Mouse (Mus musculus) CH12.LX (cell line): ENCODE results near the gene Ddx23. TPM values are rescaled to one million over a fixed set of nuclear protein-coding genes. Genes with fewer than 3 reads are reported as not detected.

Source experiments
- DNase-seq: peaks from one replicate; pipeline ENCODE4 v3.0.0-alpha.2; 2013; ENCODE audit errors: extremely low read depth
- H3K27ac ChIP-seq: 2 replicates; pipeline ENCODE4 v1.5.1; 2012; ENCODE audit warnings: low read depth, mild to moderate bottlenecking, control low read depth, moderate library complexity; ENCODE audit not compliant: insufficient read depth
- H3K27me3 ChIP-seq: replicated peaks from 2 replicates; pipeline ENCODE3; 2012; ENCODE audit warnings: inconsistent platforms
- H3K36me3 ChIP-seq, 2 experiments: replicated peaks in 1 of 2; 2 replicates each; pipeline versions ENCODE3 to v1.6.1; 2012; ENCODE audit warnings: inconsistent platforms in 1 of 2, low read length in 1 of 2, mild to moderate bottlenecking in 1 of 2, mixed read lengths in 1 of 2, moderate library complexity in 1 of 2; ENCODE audit not compliant: control insufficient read depth in 1 of 2, insufficient read depth in 1 of 2
- H3K4me1 ChIP-seq, 2 experiments: 2 replicates each; pipeline ENCODE4 v1.6.1; 2012; ENCODE audit warnings: inconsistent platforms in 1 of 2, moderate library complexity in 1 of 2; ENCODE audit not compliant: insufficient read depth in 2 of 2, control insufficient read depth in 1 of 2
- H3K4me2 ChIP-seq: 2 replicates; pipeline ENCODE4 v1.6.1; 2012; ENCODE audit warnings: low read depth, mild to moderate bottlenecking, control low read depth; ENCODE audit not compliant: poor library complexity, insufficient read depth, severe bottlenecking
- H3K4me3 ChIP-seq, 3 experiments: fragments of 150-350 bp in 1 of 3; sonication (generic) in 1 of 3; replicated peaks in 1 of 3; 2 replicates each; pipeline versions ENCODE3 to v1.5.1; 2011 to 2012; ENCODE audit warnings: low read depth in 2 of 3, low read length in 2 of 3, mild to moderate bottlenecking in 2 of 3, moderate library complexity in 2 of 3, control low read depth in 1 of 3, improper control_type of control experiment in 1 of 3, inconsistent platforms in 1 of 3, mixed read lengths in 1 of 3; ENCODE audit not compliant: poor library complexity in 1 of 3
- H3K79me2 ChIP-seq: replicated peaks from 2 replicates; pipeline ENCODE4 v1.6.1; 2012; ENCODE audit warnings: mild to moderate bottlenecking, moderate library complexity; ENCODE audit not compliant: control insufficient read depth, poor library complexity, insufficient read depth, severe bottlenecking; ENCODE audit errors: extremely low read depth
- H3K9ac ChIP-seq: 2 replicates; pipeline ENCODE4 v1.6.1; 2012; ENCODE audit warnings: low read depth, mild to moderate bottlenecking, control low read depth, moderate library complexity; ENCODE audit not compliant: insufficient read depth
- H3K9me3 ChIP-seq: replicated peaks from 2 replicates; pipeline ENCODE3; 2012; ENCODE audit warnings: low read length, inconsistent platforms, mixed read lengths
- BHLHE40 ChIP-seq: IDR thresholded peaks from 2 replicates; pipeline ENCODE4 v1.6.1; 2011; ENCODE audit warnings: mild to moderate bottlenecking, low read depth, low read length, improper control_type of control experiment
- CHD2 ChIP-seq: IDR thresholded peaks from 2 replicates; pipeline ENCODE4 v1.6.1; 2011; ENCODE audit warnings: low read length, improper control_type of control experiment
- E2F4 ChIP-seq: IDR thresholded peaks from 2 replicates; pipeline ENCODE4 v1.6.1; 2011; ENCODE audit warnings: low read depth, low read length, improper control_type of control experiment; ENCODE audit not compliant: insufficient replicate concordance
- ELF1 ChIP-seq: IDR thresholded peaks from 2 replicates; pipeline ENCODE4 v1.6.1; 2014; ENCODE audit warnings: low read depth, mild to moderate bottlenecking, inconsistent platforms, low read length, improper control_type of control experiment
- EP300 ChIP-seq: IDR thresholded peaks from 2 replicates; pipeline ENCODE4 v1.6.1; 2011; ENCODE audit warnings: low read length, improper control_type of control experiment
- ETS1 ChIP-seq: conservative IDR thresholded peaks from 2 replicates; pipeline ENCODE4 v1.6.1; 2012; ENCODE audit warnings: low read depth, mild to moderate bottlenecking, inconsistent platforms, low read length, improper control_type of control experiment, moderate library complexity
- GABPA ChIP-seq: IDR thresholded peaks from 2 replicates; pipeline ENCODE4 v1.6.1; 2012; ENCODE audit warnings: low read depth, low read length, improper control_type of control experiment, inconsistent platforms; ENCODE audit not compliant: insufficient replicate concordance
- HCFC1 ChIP-seq: IDR thresholded peaks from 2 replicates; pipeline ENCODE4 v1.6.1; 2012; ENCODE audit warnings: low read depth, mild to moderate bottlenecking, inconsistent platforms, low read length, improper control_type of control experiment
- IRF4 ChIP-seq: IDR thresholded peaks from 2 replicates; pipeline ENCODE4 v1.6.1; 2014; ENCODE audit warnings: low read depth, mild to moderate bottlenecking, inconsistent platforms, low read length, improper control_type of control experiment
- JUN ChIP-seq: IDR thresholded peaks from 2 replicates; pipeline ENCODE4 v1.6.1; 2011; ENCODE audit warnings: low read depth, mild to moderate bottlenecking, low read length, improper control_type of control experiment, moderate library complexity; ENCODE audit not compliant: insufficient read depth
- JUND ChIP-seq: conservative IDR thresholded peaks from 2 replicates; pipeline ENCODE4 v1.6.1; 2011; ENCODE audit warnings: low read depth, low read length, improper control_type of control experiment
- KAT2A ChIP-seq: IDR thresholded peaks from 2 replicates; pipeline ENCODE4 v1.6.1; 2012; ENCODE audit warnings: low read length, improper control_type of control experiment, inconsistent platforms; ENCODE audit not compliant: insufficient replicate concordance
- MEF2A ChIP-seq: IDR thresholded peaks from 2 replicates; pipeline ENCODE4 v1.6.1; 2014; ENCODE audit warnings: low read depth, mild to moderate bottlenecking, inconsistent platforms, low read length, improper control_type of control experiment, borderline replicate concordance
- MXI1 ChIP-seq: IDR thresholded peaks from 2 replicates; pipeline ENCODE4 v1.6.1; 2011; ENCODE audit warnings: mild to moderate bottlenecking, low read depth, low read length, improper control_type of control experiment
- MYC ChIP-seq: IDR thresholded peaks from 2 replicates; pipeline ENCODE4 v1.6.1; 2011; ENCODE audit warnings: low read depth, mild to moderate bottlenecking, improper control_type of control experiment, low read length
- NRF1 ChIP-seq: IDR thresholded peaks from 2 replicates; pipeline ENCODE4 v1.6.1; 2014; ENCODE audit warnings: low read depth, mild to moderate bottlenecking, inconsistent platforms, low read length, improper control_type of control experiment, moderate library complexity
- POLR2A ChIP-seq: IDR thresholded peaks from 2 replicates; pipeline ENCODE4 v1.6.1; 2011; ENCODE audit warnings: low read depth, mild to moderate bottlenecking, improper control_type of control experiment, low read length
- POLR2AphosphoS2 ChIP-seq: IDR thresholded peaks from 2 replicates; pipeline ENCODE4 v1.6.1; 2011; ENCODE audit warnings: low read depth, low read length, improper control_type of control experiment
- RCOR1 ChIP-seq: conservative IDR thresholded peaks from 2 replicates; pipeline ENCODE4 v1.6.1; 2012; ENCODE audit warnings: low read depth, mild to moderate bottlenecking, inconsistent platforms, low read length, improper control_type of control experiment
- SIN3A ChIP-seq: IDR thresholded peaks from 2 replicates; pipeline ENCODE4 v1.6.1; 2012; ENCODE audit warnings: low read length, improper control_type of control experiment, inconsistent platforms
- TBP ChIP-seq: conservative IDR thresholded peaks from 2 replicates; pipeline ENCODE4 v1.6.1; 2011; ENCODE audit warnings: low read depth, low read length, improper control_type of control experiment
- UBTF ChIP-seq: IDR thresholded peaks from 2 replicates; pipeline ENCODE4 v1.6.1; 2012; ENCODE audit warnings: low read depth, mild to moderate bottlenecking, inconsistent platforms, low read length, improper control_type of control experiment, moderate library complexity
- ZC3H11A ChIP-seq: IDR thresholded peaks from 2 replicates; pipeline ENCODE4 v1.6.1; 2012; ENCODE audit warnings: low read depth, mild to moderate bottlenecking, inconsistent platforms, low read length, improper control_type of control experiment
- ZNF384 ChIP-seq: IDR thresholded peaks from 2 replicates; pipeline ENCODE4 v1.6.1; 2012; ENCODE audit warnings: low read depth, low read length, improper control_type of control experiment, inconsistent platforms
- dilution Hi-C: fragments of 300-500 bp; cut with MboI; formaldehyde crosslinking; loops from 2 replicates; pipeline ENCODE4 v1.14.3; 2020; ENCODE audit warnings: low sequenced_read_pairs; ENCODE audit not compliant: extremely low pct_unique_long_range_greater_than_20kb, extremely low pct_ligation_motif_present
- in situ Hi-C: fragments of 300-500 bp; cut with MboI; formaldehyde crosslinking; loops from 3 replicates; pipeline ENCODE4 v1.14.3; 2019; ENCODE audit warnings: low sequenced_read_pairs, low pct_ligation_motif_present, low pct_unique_long_range_greater_than_20kb, mixed read lengths
- polyA plus RNA-seq: library from polyadenylated mRNA; unstranded; fragments of >175 nt; gene quantifications from 2 replicates; pipeline ENCODE4 v1.2.1, GENCODE M21; 2012; ENCODE audit warnings: low read depth; ENCODE audit not compliant: insufficient read length
- total RNA-seq, 2 experiments: library from RNA; depleted of rRNA; stranded (reverse); fragments of 300-350 nt in 1 of 2; fragments of >200 nt in 1 of 2; gene quantifications; 2 replicates each; pipeline ENCODE4 v1.2.3; 2012 to 2014

Gene Ddx23
- total and polyA plus RNA-seq, 3 experiments = 58.5 to 148 (median 103) TPM

GRCm38 (mm10) chr15:98607557-98607956 lies 55.1 kb downstream of the Ddx23 start:
- in situ Hi-C loops = no loop called here
- TF ChIP-seq ELF1 (no peak), POLR2AphosphoS2 (no peak), BHLHE40 (no peak), ZNF384 (no peak), TBP (no peak), E2F4 (no peak), ETS1 (no peak), JUN (no peak), IRF4 (no peak), RCOR1 (no peak), HCFC1 (no peak), MYC (no peak), CHD2 (no peak), POLR2A (no peak), KAT2A (no peak), SIN3A (no peak), NRF1 (no peak), EP300 (no peak), JUND (no peak)
- TF ChIP-seq, all 38 proteins: peak for 0
- peaks cover 83% of the 10 kb centered on the region for H3K27me3 ChIP-seq

GRCm38 (mm10) chr15:98606739-98607138 lies 56.0 kb downstream of the Ddx23 start:
- in situ Hi-C loops = no loop called here
- no peak overlapping the region for H3K27ac ChIP-seq

More at GRCm38 (mm10) chr15:98607557-98607956, 55.1 kb downstream of the Ddx23 start:
- DNase-seq = no peak
- H3K36me3 ChIP-seq = no peaks in the 10 kb centered on the region
- no peak overlapping the region for H3K4me2 ChIP-seq
- no peak overlapping the region for H3K9ac ChIP-seq
- H3K4me3 ChIP-seq = no peak overlapping the region
- no peaks in the 10 kb centered on the region for H3K9me3 ChIP-seq
- dilution Hi-C loops = no loop called here
- H3K27ac ChIP-seq = no peak overlapping the region
- H3K4me1 ChIP-seq = peaks cover 0 to 3% of the 10 kb centered on the region in 2 experiments; a peak in 1 of 4 replicates
- no peaks in the 10 kb centered on the region for H3K79me2 ChIP-seq

More at GRCm38 (mm10) chr15:98606739-98607138, 56.0 kb downstream of the Ddx23 start:
- TF ChIP-seq ZNF384 (no peak), MXI1 (no peak), KAT2A (no peak), UBTF (no peak), RCOR1 (no peak), MEF2A (no peak), JUN (no peak), GABPA (no peak), ZC3H11A (no peak), SIN3A (no peak)
- TF ChIP-seq, all 38 proteins: peak for 0
- Histone ChIP-seq H3K9ac (no peak overlapping the region), H3K9me3 (no peaks in the 10 kb centered on the region), H3K4me2 (no peak overlapping the region), H3K36me3 (no peaks in the 10 kb centered on the region), H3K4me1 (0 out of 4 replicates have a peak, but pooled peaks cover 0 to 3% of the 10 kb centered on the region in 2 experiments), H3K79me2 (no peaks in the 10 kb centered on the region), H3K4me3 (no peak overlapping the region), H3K27me3 (peaks cover 89% of the 10 kb centered on the region)
- DNase-seq = no peak
- dilution Hi-C loops = no loop called here
